Mouse (Mus musculus): Measurements from ENCODE around the gene Ifitm1. TPM values are rescaled to one million over a fixed set of nuclear protein-coding genes. Genes with fewer than 3 reads are reported as not detected.

The Ifitm1 gene
- polyA plus RNA-seq, 1 experiment from 2014 or later: 72.4 TPM

Other genes with a start within 250 kb of the Ifitm1 start
- 1.4 and 1.8 TPM in 2 replicates for gene Cyp2e1, start 203.5 kb upstream of the Ifitm1 start, polyA plus RNA-seq (2015; fragmentation: Nextera tagmentation; extraction: Ambion mirVana)
- 0.25 and 0.37 TPM in 2 replicates for gene Syce1, start 179.4 kb upstream of the Ifitm1 start, polyA plus RNA-seq (2015; fragmentation: Nextera tagmentation; extraction: Ambion mirVana)
- gene Zfp941, start 145.0 kb upstream of the Ifitm1 start, polyA plus RNA-seq (2015; fragmentation: Nextera tagmentation; extraction: Ambion mirVana): 1.4 and 1.6 TPM in 2 replicates
- gene Urah, start 132.2 kb upstream of the Ifitm1 start, polyA plus RNA-seq (2015; fragmentation: Nextera tagmentation; extraction: Ambion mirVana): 0.49 and 0.92 TPM in 2 replicates
- gene Scgb1c1, start 121.7 kb upstream of the Ifitm1 start, polyA plus RNA-seq (2015; fragmentation: Nextera tagmentation; extraction: Ambion mirVana): not detected in 2 replicates
- 0.12 TPM in 1 of 2 replicates, not detected in the other for gene Odf3, start 119.4 kb upstream of the Ifitm1 start, polyA plus RNA-seq (2015; fragmentation: Nextera tagmentation; extraction: Ambion mirVana)
- not detected in 2 replicates for gene Gm45785, start 110.9 kb upstream of the Ifitm1 start, polyA plus RNA-seq (2015; fragmentation: Nextera tagmentation; extraction: Ambion mirVana)
- 69.7 and 73.6 TPM in 2 replicates for gene Ric8a, start 110.3 kb upstream of the Ifitm1 start, polyA plus RNA-seq (2015; fragmentation: Nextera tagmentation; extraction: Ambion mirVana)
- 41.7 and 42.1 TPM in 2 replicates for gene Bet1l, start 109.6 kb upstream of the Ifitm1 start, polyA plus RNA-seq (2015; fragmentation: Nextera tagmentation; extraction: Ambion mirVana)
- 242 and 246 TPM in 2 replicates for gene Psmd13, start 85.3 kb upstream of the Ifitm1 start, polyA plus RNA-seq (2015; fragmentation: Nextera tagmentation; extraction: Ambion mirVana)
- gene Sirt3, start 84.9 kb upstream of the Ifitm1 start, polyA plus RNA-seq (2015; fragmentation: Nextera tagmentation; extraction: Ambion mirVana): 41.5 and 42.6 TPM in 2 replicates
- 1.4 and 2.6 TPM in 2 replicates for gene Cox8b, start 66.8 kb upstream of the Ifitm1 start, polyA plus RNA-seq (2015; fragmentation: Nextera tagmentation; extraction: Ambion mirVana)
- gene Nlrp6, start 46.3 kb upstream of the Ifitm1 start, polyA plus RNA-seq (2015; fragmentation: Nextera tagmentation; extraction: Ambion mirVana): 1.9 and 2.2 TPM in 2 replicates
- 25.3 and 26.6 TPM in 2 replicates for gene Pgghg, start 25.8 kb upstream of the Ifitm1 start, polyA plus RNA-seq (2015; fragmentation: Nextera tagmentation; extraction: Ambion mirVana)
- gene Ifitm5, start 16.9 kb upstream of the Ifitm1 start, polyA plus RNA-seq (2015; fragmentation: Nextera tagmentation; extraction: Ambion mirVana): 4.2 and 5.8 TPM in 2 replicates
- gene Gm45717, start 11.3 kb upstream of the Ifitm1 start, polyA plus RNA-seq (2015; fragmentation: Nextera tagmentation; extraction: Ambion mirVana): 0.76 TPM in 1 of 2 replicates, not detected in the other
- gene Ifitm2, start 11.2 kb upstream of the Ifitm1 start, polyA plus RNA-seq (2015; fragmentation: Nextera tagmentation; extraction: Ambion mirVana): 991 and 995 TPM in 2 replicates
- 210 and 234 TPM in 2 replicates for gene Ifitm3, start 43.5 kb downstream of the Ifitm1 start, polyA plus RNA-seq (2015; fragmentation: Nextera tagmentation; extraction: Ambion mirVana)
- gene Ifitm6, start 50.7 kb downstream of the Ifitm1 start, polyA plus RNA-seq (2015; fragmentation: Nextera tagmentation; extraction: Ambion mirVana): 0.94 and 1.5 TPM in 2 replicates
- gene Gm17387, start 61.9 kb downstream of the Ifitm1 start, polyA plus RNA-seq (2015; fragmentation: Nextera tagmentation; extraction: Ambion mirVana): not detected in 2 replicates
- 13.2 and 13.9 TPM in 2 replicates for gene B4galnt4, start 93.9 kb downstream of the Ifitm1 start, polyA plus RNA-seq (2015; fragmentation: Nextera tagmentation; extraction: Ambion mirVana)
- 9.2 and 10.5 TPM in 2 replicates for gene Pkp3, start 111.0 kb downstream of the Ifitm1 start, polyA plus RNA-seq (2015; fragmentation: Nextera tagmentation; extraction: Ambion mirVana)
- 37.7 and 45.2 TPM in 2 replicates for gene Sigirr, start 133.4 kb downstream of the Ifitm1 start, polyA plus RNA-seq (2015; fragmentation: Nextera tagmentation; extraction: Ambion mirVana)
- 8.0 and 8.6 TPM in 2 replicates for gene Ano9, start 150.6 kb downstream of the Ifitm1 start, polyA plus RNA-seq (2015; fragmentation: Nextera tagmentation; extraction: Ambion mirVana)
- gene Ptdss2, start 155.2 kb downstream of the Ifitm1 start, polyA plus RNA-seq (2015; fragmentation: Nextera tagmentation; extraction: Ambion mirVana): 85.5 and 86.7 TPM in 2 replicates
- gene Rnh1, start 205.6 kb downstream of the Ifitm1 start, polyA plus RNA-seq (2015; fragmentation: Nextera tagmentation; extraction: Ambion mirVana): 141 and 155 TPM in 2 replicates
- gene Hras, start 226.8 kb downstream of the Ifitm1 start, polyA plus RNA-seq (2015; fragmentation: Nextera tagmentation; extraction: Ambion mirVana): 40.3 and 78.3 TPM in 2 replicates
- 13.5 and 15.1 TPM in 2 replicates for gene Lrrc56, start 226.9 kb downstream of the Ifitm1 start, polyA plus RNA-seq (2015; fragmentation: Nextera tagmentation; extraction: Ambion mirVana)
- gene Lmntd2, start 246.9 kb downstream of the Ifitm1 start, polyA plus RNA-seq (2015; fragmentation: Nextera tagmentation; extraction: Ambion mirVana): 3.9 and 4.4 TPM in 2 replicates
- 76.3 and 78.3 TPM in 2 replicates for gene Rassf7, start 248.6 kb downstream of the Ifitm1 start, polyA plus RNA-seq (2015; fragmentation: Nextera tagmentation; extraction: Ambion mirVana)